Mouse (Mus musculus): ENCODE data around the gene Tnnc1. TPM values are rescaled to one million over a fixed set of nuclear protein-coding genes. Genes with fewer than 3 reads are reported as not detected.

Tnnc1 gene
- polyA plus RNA-seq, 1 experiment from 2014 or later: 10.6 TPM

- H3K36me3 ChIP-seq (ENCODE audit: insufficient read depth, low read length): peaks cover 36% of the 10 kb centered on the region
- H3K4me3 ChIP-seq (ENCODE audit: low read length): peak within 1 kb of the TSS; percentile 29
- 0 out of 2 replicates have a peak within 1 kb of the TSS, but pooled peaks have one; percentile 19 for H3K27ac ChIP-seq (ENCODE audit: low read length)
- WGBS: 21% methylated on average over 10 of the region's 10 CpGs
- no peaks in the 10 kb centered on the region for H3K9me3 ChIP-seq (ENCODE audit: low read length)
- no peak for ATAC-seq (ENCODE audit: low FRiP score, low TSS enrichment)
- no peaks in the 10 kb centered on the region for H3K27me3 ChIP-seq (ENCODE audit: insufficient read depth, low read length)
- H3K9ac ChIP-seq (replicated peaks; ENCODE audit: low read length): peak within 1 kb of the TSS; percentile 40; the same call in 1 of the 2 replicates
- H3K4me2 ChIP-seq (replicated peaks; ENCODE audit: low read depth, low read length): peak within 1 kb of the TSS; percentile 44
- peaks cover 21% of the 10 kb centered on the region for H3K4me1 ChIP-seq (ENCODE audit: insufficient read depth, low read length)
Observed at GRCm38 (mm10) chr14:31168425-31168824, 39.7 kb upstream of the Tnnc1 start, which contains the start of gene Stab1. TSS of gene Stab1 (minus strand) at chr14:31168641.

- Histone ChIP-seq H3K4me3 (ENCODE audit: low read length) (no peak overlapping the region), H3K9me3 (ENCODE audit: low read length) (no peaks in the 10 kb centered on the region), H3K27me3 (ENCODE audit: insufficient read depth, low read length) (no peaks in the 10 kb centered on the region), H3K4me2 (replicated peaks; ENCODE audit: low read depth, low read length) (no peak overlapping the region), H3K36me3 (ENCODE audit: insufficient read depth, low read length) (peaks cover 47% of the 10 kb centered on the region), H3K4me1 (ENCODE audit: insufficient read depth, low read length) (peaks cover 21% of the 10 kb centered on the region), H3K27ac (ENCODE audit: low read length) (no peak overlapping the region), H3K9ac (replicated peaks; ENCODE audit: low read length) (no peak overlapping the region)
- WGBS: 71% methylated on average over 6 of the region's 6 CpGs
- no peak for ATAC-seq (ENCODE audit: low FRiP score, low TSS enrichment)
Observed at GRCm38 (mm10) chr14:31169508-31169907, 38.6 kb upstream of the Tnnc1 start.

GRCm38 (mm10) chr14:31170963-31171362 lies 37.1 kb upstream of the Tnnc1 start:
- H3K27me3 ChIP-seq (ENCODE audit: insufficient read depth, low read length): no peaks in the 10 kb centered on the region
- peaks cover 10% of the 10 kb centered on the region for H3K4me1 ChIP-seq (ENCODE audit: insufficient read depth, low read length)
- 87% methylated on average over 13 of the region's 13 CpGs for whole genome bisulfite sequencing
- no peak overlapping the region for H3K27ac ChIP-seq (ENCODE audit: low read length)
- no peak overlapping the region for H3K9ac ChIP-seq (replicated peaks; ENCODE audit: low read length)
- no peak overlapping the region for H3K4me2 ChIP-seq (replicated peaks; ENCODE audit: low read depth, low read length)
- no peak overlapping the region for H3K4me3 ChIP-seq (ENCODE audit: low read length)
- H3K9me3 ChIP-seq (ENCODE audit: low read length): no peaks in the 10 kb centered on the region
- H3K36me3 ChIP-seq (ENCODE audit: insufficient read depth, low read length): peaks cover 62% of the 10 kb centered on the region
- ATAC-seq (ENCODE audit: low FRiP score, low TSS enrichment): no peak

DNA sequence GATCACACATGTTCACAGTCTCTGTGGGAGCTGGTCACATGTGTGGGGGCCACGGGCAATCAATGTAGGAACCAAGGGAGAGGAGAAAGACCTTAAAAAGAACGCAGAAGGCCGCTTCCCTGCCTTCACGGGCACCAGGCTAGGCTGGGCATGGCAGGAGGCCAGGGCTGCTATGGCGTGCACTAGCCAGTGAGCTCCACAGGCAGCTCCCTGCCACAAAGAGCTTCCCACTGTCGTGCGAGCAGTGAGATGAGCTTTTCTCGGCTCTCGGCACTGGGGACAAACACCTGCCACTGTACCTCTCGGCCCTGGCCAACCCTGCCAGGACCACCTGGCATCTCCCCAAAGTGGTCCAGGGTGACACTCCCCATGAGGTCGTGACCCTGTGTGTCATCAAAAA lies 36.7 kb upstream of the Tnnc1 start:
- Histone ChIP-seq H3K9me3 (ENCODE audit: low read length) (no peaks in the 10 kb centered on the region), H3K27me3 (ENCODE audit: insufficient read depth, low read length) (no peaks in the 10 kb centered on the region), H3K36me3 (ENCODE audit: insufficient read depth, low read length) (peaks cover 66% of the 10 kb centered on the region), H3K4me3 (ENCODE audit: low read length) (no peak overlapping the region), H3K9ac (replicated peaks; ENCODE audit: low read length) (no peak overlapping the region), H3K4me1 (ENCODE audit: insufficient read depth, low read length) (peaks cover 6% of the 10 kb centered on the region), H3K4me2 (replicated peaks; ENCODE audit: low read depth, low read length) (no peak overlapping the region), H3K27ac (ENCODE audit: low read length) (no peak overlapping the region)
- no peak for ATAC-seq (ENCODE audit: low FRiP score, low TSS enrichment)
- 91% methylated on average over 11 of the region's 11 CpGs for WGBS

- Histone ChIP-seq H3K9ac (replicated peaks; ENCODE audit: low read length) (no peak overlapping the region), H3K27me3 (ENCODE audit: insufficient read depth, low read length) (no peaks in the 10 kb centered on the region), H3K27ac (ENCODE audit: low read length) (no peak overlapping the region), H3K4me3 (ENCODE audit: low read length) (no peak overlapping the region), H3K9me3 (ENCODE audit: low read length) (no peaks in the 10 kb centered on the region), H3K4me1 (ENCODE audit: insufficient read depth, low read length) (peaks cover 2% of the 10 kb centered on the region), H3K36me3 (ENCODE audit: insufficient read depth, low read length) (peaks cover 70% of the 10 kb centered on the region), H3K4me2 (replicated peaks; ENCODE audit: low read depth, low read length) (no peak overlapping the region)
- WGBS: 96% methylated on average over 15 of the region's 15 CpGs
- no peak for ATAC-seq (ENCODE audit: low FRiP score, low TSS enrichment)
Observed at GRCm38 (mm10) chr14:31171821-31172220, 36.3 kb upstream of the Tnnc1 start.

DNA sequence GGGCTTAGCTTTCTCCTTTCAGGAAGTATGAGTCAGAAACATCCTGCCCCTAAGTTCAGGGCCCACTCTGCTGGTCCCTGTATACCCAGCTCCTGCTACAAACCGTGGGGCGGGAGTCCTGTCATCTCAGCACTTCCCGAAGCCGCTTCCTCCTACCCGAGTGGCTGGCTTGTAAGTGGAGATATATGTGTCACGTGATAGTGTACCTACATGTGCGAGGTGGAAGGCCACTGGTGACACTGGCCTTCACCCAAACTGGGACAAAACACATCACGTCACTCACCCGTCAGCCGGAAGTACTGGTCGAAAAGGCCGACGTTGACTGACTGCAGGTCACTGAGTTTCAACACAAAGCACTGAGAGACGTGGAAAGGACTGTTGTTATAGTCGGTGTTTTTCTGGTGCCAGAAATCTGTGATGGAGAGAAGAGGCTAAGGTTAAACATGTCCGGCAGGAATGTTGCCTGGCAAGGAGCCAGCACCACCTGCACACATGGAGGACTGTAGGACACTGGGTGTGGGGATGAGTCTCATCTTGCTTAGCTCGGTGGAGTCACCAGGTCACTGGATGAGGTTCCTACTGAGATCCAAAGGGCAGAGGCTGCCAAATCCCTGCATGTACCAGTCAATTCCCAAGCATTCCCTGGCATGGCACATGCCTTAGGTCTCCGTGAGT lies 35.2 kb upstream of the Tnnc1 start:
- Histone ChIP-seq H3K4me3 (ENCODE audit: low read length) (no peak overlapping the region), H3K4me1 (ENCODE audit: insufficient read depth, low read length) (no peaks in the 10 kb centered on the region), H3K36me3 (ENCODE audit: insufficient read depth, low read length) (peaks cover 81% of the 10 kb centered on the region), H3K4me2 (replicated peaks; ENCODE audit: low read depth, low read length) (no peak overlapping the region), H3K27ac (ENCODE audit: low read length) (no peak overlapping the region; the same call in 1 of the 2 replicates), H3K9me3 (ENCODE audit: low read length) (no peaks in the 10 kb centered on the region), H3K27me3 (ENCODE audit: insufficient read depth, low read length) (no peaks in the 10 kb centered on the region), H3K9ac (replicated peaks; ENCODE audit: low read length) (no peak overlapping the region)
- ATAC-seq (ENCODE audit: low FRiP score, low TSS enrichment): 0 out of 2 replicates have a peak, but pooled peaks have one; percentile 21
- WGBS: 75% methylated on average over 18 of the region's 18 CpGs

DNA sequence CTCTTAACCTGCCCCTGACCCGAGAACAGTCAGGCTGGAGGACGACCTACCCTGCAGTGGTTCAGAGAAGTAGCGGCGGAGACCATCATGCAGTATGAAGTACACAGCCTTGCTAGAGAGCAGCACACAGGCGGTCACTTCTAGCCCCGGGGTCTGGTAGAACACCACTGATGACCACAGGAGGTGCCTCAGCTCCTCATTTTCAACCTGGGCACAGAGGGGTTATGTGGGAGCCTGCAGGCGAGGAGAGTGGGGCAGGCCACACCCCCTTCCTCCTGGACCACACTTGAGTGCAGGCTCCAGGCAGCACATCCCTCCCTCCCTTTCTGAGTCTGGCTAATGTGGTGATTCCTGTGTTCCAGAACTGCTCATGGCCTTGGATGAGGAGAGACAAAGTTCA lies 34.6 kb upstream of the Tnnc1 start:
- H3K4me3 ChIP-seq (ENCODE audit: low read length): no peak overlapping the region
- H3K27ac ChIP-seq (ENCODE audit: low read length): no peak overlapping the region
- no peak overlapping the region for H3K9ac ChIP-seq (replicated peaks; ENCODE audit: low read length)
- no peak for ATAC-seq (ENCODE audit: low FRiP score, low TSS enrichment)
- H3K4me2 ChIP-seq (replicated peaks; ENCODE audit: low read depth, low read length): no peak overlapping the region
- 83% methylated on average over 7 of the region's 7 CpGs for WGBS
- H3K4me1 ChIP-seq (ENCODE audit: insufficient read depth, low read length): no peaks in the 10 kb centered on the region
- H3K27me3 ChIP-seq (ENCODE audit: insufficient read depth, low read length): no peaks in the 10 kb centered on the region
- peaks cover 84% of the 10 kb centered on the region for H3K36me3 ChIP-seq (ENCODE audit: insufficient read depth, low read length)
- no peaks in the 10 kb centered on the region for H3K9me3 ChIP-seq (ENCODE audit: low read length)

DNA sequence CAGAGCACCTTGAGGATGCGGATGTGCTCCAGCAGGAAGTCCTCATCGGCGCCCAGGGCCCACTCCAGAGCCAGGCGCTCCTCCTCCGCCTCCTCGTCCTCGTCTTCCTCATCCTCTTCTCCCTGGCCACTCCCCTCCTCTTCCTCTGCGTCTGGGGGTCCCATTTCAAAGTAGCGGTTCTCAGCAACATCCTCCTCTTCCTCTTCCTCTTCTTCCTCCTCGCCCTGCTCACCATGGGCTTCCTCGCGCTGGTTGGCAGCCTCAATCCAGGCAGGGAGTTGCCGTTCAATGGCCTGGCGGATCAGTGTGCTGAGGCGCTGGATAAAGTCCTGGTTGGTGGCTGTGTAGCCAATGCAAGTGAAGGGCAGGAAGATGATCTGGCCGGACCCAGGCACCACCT lies 30.8 kb upstream of the Tnnc1 start:
- H3K9ac ChIP-seq (replicated peaks; ENCODE audit: low read length): no peak overlapping the region
- no peak overlapping the region for H3K27ac ChIP-seq (ENCODE audit: low read length)
- no peaks in the 10 kb centered on the region for H3K4me1 ChIP-seq (ENCODE audit: insufficient read depth, low read length)
- no peak for ATAC-seq (ENCODE audit: low FRiP score, low TSS enrichment)
- no peak overlapping the region for H3K4me2 ChIP-seq (replicated peaks; ENCODE audit: low read depth, low read length)
- peaks cover 96% of the 10 kb centered on the region for H3K36me3 ChIP-seq (ENCODE audit: insufficient read depth, low read length)
- 81% methylated on average over 16 of the region's 16 CpGs for WGBS
- H3K27me3 ChIP-seq (ENCODE audit: insufficient read depth, low read length): no peaks in the 10 kb centered on the region
- H3K9me3 ChIP-seq (ENCODE audit: low read length): no peaks in the 10 kb centered on the region
- no peak overlapping the region for H3K4me3 ChIP-seq (ENCODE audit: low read length)

DNA sequence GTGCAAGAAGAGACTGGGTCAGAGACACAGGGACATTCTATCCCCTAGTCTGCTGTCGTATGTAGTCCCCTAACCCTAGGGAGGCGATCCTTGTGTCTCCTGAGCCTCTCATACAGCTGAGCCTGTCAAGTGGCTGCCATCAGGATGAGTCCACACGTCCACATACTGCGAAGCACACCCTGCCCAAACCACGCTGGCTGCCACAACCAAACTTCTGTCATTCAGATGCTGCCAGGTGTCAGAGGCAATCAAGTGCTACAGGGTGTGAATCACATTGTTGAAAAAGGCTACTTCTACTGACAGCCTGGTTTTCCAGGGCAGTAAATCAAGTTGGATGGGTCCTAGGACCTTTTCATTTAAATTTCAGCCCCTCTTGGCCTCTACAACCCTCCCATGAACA lies 30.4 kb upstream of the Tnnc1 start:
- ATAC-seq (ENCODE audit: low FRiP score, low TSS enrichment): no peak
- no peaks in the 10 kb centered on the region for H3K27me3 ChIP-seq (ENCODE audit: insufficient read depth, low read length)
- no peak overlapping the region for H3K4me2 ChIP-seq (replicated peaks; ENCODE audit: low read depth, low read length)
- no peak overlapping the region for H3K27ac ChIP-seq (ENCODE audit: low read length)
- no peak overlapping the region for H3K9ac ChIP-seq (replicated peaks; ENCODE audit: low read length)
- no peak overlapping the region for H3K4me3 ChIP-seq (ENCODE audit: low read length)
- peaks cover 96% of the 10 kb centered on the region for H3K36me3 ChIP-seq (ENCODE audit: insufficient read depth, low read length)
- WGBS: 86% methylated on average over 5 of the region's 5 CpGs
- H3K9me3 ChIP-seq (ENCODE audit: low read length): no peaks in the 10 kb centered on the region
- H3K4me1 ChIP-seq (ENCODE audit: insufficient read depth, low read length): 0 out of 2 replicates have a peak, but pooled peaks cover under 1% of the 10 kb centered on the region

GRCm38 (mm10) chr14:31179677-31180365 lies 28.3 kb upstream of the Tnnc1 start:
- peaks cover 96% of the 10 kb centered on the region for H3K36me3 ChIP-seq (ENCODE audit: insufficient read depth, low read length)
- H3K9ac ChIP-seq (replicated peaks; ENCODE audit: low read length): no peak overlapping the region
- H3K4me1 ChIP-seq (ENCODE audit: insufficient read depth, low read length): peaks cover 8% of the 10 kb centered on the region; the same call in 1 of the 2 replicates
- 94% methylated on average over 12 of the region's 12 CpGs for WGBS
- no peak overlapping the region for H3K4me3 ChIP-seq (ENCODE audit: low read length)
- no peak overlapping the region for H3K4me2 ChIP-seq (replicated peaks; ENCODE audit: low read depth, low read length)
- no peak for ATAC-seq (ENCODE audit: low FRiP score, low TSS enrichment)
- H3K9me3 ChIP-seq (ENCODE audit: low read length): no peaks in the 10 kb centered on the region
- no peak overlapping the region for H3K27ac ChIP-seq (ENCODE audit: low read length)
- no peaks in the 10 kb centered on the region for H3K27me3 ChIP-seq (ENCODE audit: insufficient read depth, low read length)
